In the genomic region with DNA sequence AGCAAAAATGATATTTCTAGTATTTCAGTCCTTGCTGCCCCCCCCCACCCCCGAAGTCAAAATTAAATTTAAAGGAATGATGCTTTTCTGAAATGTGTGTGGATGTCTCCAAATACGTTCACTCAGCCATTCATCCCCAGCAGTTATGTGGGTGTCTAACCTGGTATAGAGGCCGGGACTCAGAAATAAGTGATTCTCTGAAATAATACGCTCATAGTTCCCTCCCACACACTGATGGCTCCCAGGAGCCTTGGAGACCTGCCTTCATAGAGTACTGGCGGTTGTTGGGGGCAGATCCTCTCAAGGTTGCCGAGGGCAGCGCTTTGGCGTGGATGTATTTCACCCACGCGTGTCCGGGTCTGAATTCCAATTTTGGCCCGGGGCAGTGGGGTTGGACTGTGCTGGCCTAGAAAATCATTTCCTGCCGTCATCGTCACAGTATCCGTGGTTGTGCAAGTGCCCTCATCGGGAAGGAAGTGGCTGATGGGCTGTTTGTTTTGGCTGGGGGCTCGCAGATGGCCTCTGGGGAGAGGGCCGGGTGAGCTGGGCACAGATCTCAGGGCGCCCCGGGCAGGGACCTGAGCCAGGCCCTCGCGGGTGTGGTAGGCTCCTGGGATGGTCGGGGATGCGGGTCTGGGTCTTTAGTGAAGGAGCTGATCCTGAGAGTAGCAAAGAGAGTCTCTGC, we compare ENCODE assay signal across 8 mouse cellular contexts. TPM values are rescaled to one million over a fixed set of nuclear protein-coding genes. Genes with fewer than 3 reads are reported as not detected.
DNase-seq lines count a peak whose midpoint lies in the region; ATAC-seq and TF ChIP-seq lines count a peak whose summit lies in the region.

No protein-coding gene starts in this region.

- peaks cover 26% of the 10 kb centered on the region for H3K4me1 ChIP-seq in kidney, postnatal 0 days (replicated peaks; ENCODE audit: insufficient read depth, low read length)
- H3K4me1 ChIP-seq in thymus, adult 2 months (replicated peaks; ENCODE audit: control insufficient read depth, insufficient read depth, low read length): no peaks in the 10 kb centered on the region; the same call in 1 of the 2 replicates

- TF ChIP-seq POLR2A in thymus, adult 2 months (IDR thresholded peaks at IDR 0.05; ENCODE audit: control insufficient read depth, extremely low read depth, insufficient read depth, low read length, poor library complexity): no peak

- H3K27ac ChIP-seq in kidney, postnatal 0 days: peak overlapping the region; percentile 32; the same call in 1 of the 2 replicates
- no peak overlapping the region for H3K27ac ChIP-seq in thymus, adult 2 months (ENCODE audit: control insufficient read depth, insufficient read depth, low read length)

- no peaks in the 10 kb centered on the region for H3K36me3 ChIP-seq in kidney, postnatal 0 days (ENCODE audit: insufficient read depth, low read length)
- H3K36me3 ChIP-seq in thymus, adult 2 months (ENCODE audit: control insufficient read depth, insufficient read depth, low read length): no peaks in the 10 kb centered on the region

- WGBS in kidney, postnatal 0 days: 33% methylated on average over 24 of the region's 24 CpGs
- 22% methylated on average over 24 of the region's 24 CpGs for WGBS in thymus, adult 2 months

- no peaks in the 10 kb centered on the region for H3K27me3 ChIP-seq in kidney, postnatal 0 days (ENCODE audit: insufficient read depth, low read length)
- no peaks in the 10 kb centered on the region for H3K27me3 ChIP-seq in thymus, adult 2 months (ENCODE audit: control insufficient read depth, insufficient read depth, low read length)

- no peak overlapping the region for H3K4me3 ChIP-seq in kidney, postnatal 0 days (replicated peaks; ENCODE audit: low read depth, low read length)
- H3K4me3 ChIP-seq in thymus, adult 2 months (ENCODE audit: control insufficient read depth, insufficient read depth, low read length): no peak overlapping the region

- no peak overlapping the region; the same call in 1 of the 2 replicates for H3K4me2 ChIP-seq in kidney, postnatal 0 days (ENCODE audit: low read length)

- DNase-seq in adrenal gland, adult (ENCODE audit: inconsistent age in 2 of 2, low spot score in 1 of 2): peak; percentile 59 to 77
- DNase-seq in adrenal gland, postnatal 4 days (ENCODE audit: low spot score in 2 of 2): no peak
- DNase-seq in adipocyte (ENCODE audit: low spot score): peak; percentile 75
- DNase-seq in heart, adult 11 months: peak; percentile 98
- no peak for DNase-seq in kidney, postnatal 0 days (ENCODE audit: low spot score)
- DNase-seq in lung, postnatal 4 days: peak; percentile 73 to 85
- DNase-seq in urinary bladder, postnatal 10 days (ENCODE audit: low spot score): no peak
- no peak for DNase-seq in thymus, adult 2 months

- no peak for TF ChIP-seq CTCF in kidney, postnatal 0 days (IDR thresholded peaks at IDR 0.05; ENCODE audit: low read depth)
- TF ChIP-seq CTCF in thymus, adult 2 months (IDR thresholded peaks at IDR 0.05; ENCODE audit: borderline replicate concordance, control insufficient read depth, extremely low read depth, insufficient read depth, low read length, poor library complexity): no peak

- no peak overlapping the region for H3K9ac ChIP-seq in kidney, postnatal 0 days (ENCODE audit: low read depth, low read length)

- no peaks in the 10 kb centered on the region for H3K9me3 ChIP-seq in kidney, postnatal 0 days (replicated peaks; ENCODE audit: low read length)

- ATAC-seq in kidney, postnatal 0 days (replicated peaks; ENCODE audit: low FRiP score, low read depth): no peak; the same call in 1 of the 2 replicates

RNA-seq across cellular contexts. Expression of gene Mrc2, which starts 19.0 kb away (rescaled TPM):
- total RNA-seq in adrenal gland, postnatal 4 days (2021): 10 to 100 TPM; 43.5 to 49.5 TPM
- polyA plus RNA-seq in kidney, postnatal 0 days (2015; fragmentation: Nextera tagmentation; extraction: Ambion mirVana): 9.5 TPM in 2 replicates
- polyA plus RNA-seq in thymus, adult 2 months (2012; rRNA removed): 3.6 and 4.6 TPM in 2 replicates

Comparison
In these comparisons a context has a peak if more than half of its experiments do, and no peak if none do; other contexts are left out.
1. DNase-seq: peak in adrenal gland, adult (2 of 2), adipocyte (single experiment), heart, adult 11 months (single experiment) and lung, postnatal 4 days (2 of 2); none in adrenal gland, postnatal 4 days (0 of 2), kidney, postnatal 0 days (single experiment), urinary bladder, postnatal 10 days (single experiment) and thymus, adult 2 months (single experiment).